Mouse (Mus musculus): Measurements from ENCODE around the gene BC049715. TPM values are rescaled to one million over a fixed set of nuclear protein-coding genes. Genes with fewer than 3 reads are reported as not detected.
A peak's percentile ranks its signal among the peaks of the same experiment; 100 is the strongest.

BC049715 gene
- total RNA-seq, 1 experiment from 2014 or later = 6.3 TPM

DNA sequence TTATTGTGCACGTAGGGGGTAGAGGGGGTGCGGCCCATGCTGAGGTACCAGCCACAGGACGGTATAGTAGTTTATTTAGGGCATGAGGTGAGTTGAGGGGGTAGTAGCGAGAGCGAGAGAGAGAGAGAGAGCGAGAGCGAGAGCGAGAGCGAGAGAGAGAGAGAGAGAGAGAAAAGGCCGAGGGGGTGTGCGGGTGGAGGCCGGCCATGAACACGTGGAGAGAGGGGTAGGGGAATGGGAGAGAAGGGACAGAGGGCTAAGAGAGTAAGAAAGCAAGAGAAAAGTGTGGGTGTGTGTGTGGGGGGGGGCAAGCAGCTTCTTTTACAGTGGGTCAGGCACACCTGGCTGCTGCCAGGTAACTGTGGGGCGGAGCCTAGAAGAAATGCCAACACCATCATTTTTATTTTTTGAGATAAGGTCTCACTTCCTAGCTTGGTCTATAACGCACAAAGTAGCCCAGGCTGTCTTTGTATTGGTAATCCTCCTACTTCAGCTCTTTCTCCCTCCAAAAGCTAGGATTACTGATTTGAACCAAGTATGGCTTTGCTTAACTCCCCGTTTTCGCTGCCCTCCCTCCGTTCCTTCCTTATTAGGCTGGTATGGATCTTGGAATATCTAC lies 19.9 kb upstream of the BC049715 start:
- no peak for ATAC-seq (ENCODE audit: extremely low read depth, insufficient number of reproducible peaks, low FRiP score, poor library complexity, severe bottlenecking)

GRCm38 (mm10) chr6:136808014-136808417 lies 19.4 kb upstream of the BC049715 start, which contains the start of gene H2afj:
Gene H2afj, plus strand, starts transcription at chr6:136808244.
- ATAC-seq (ENCODE audit: extremely low read depth, insufficient number of reproducible peaks, low FRiP score, poor library complexity, severe bottlenecking) = peak; percentile 78

DNA sequence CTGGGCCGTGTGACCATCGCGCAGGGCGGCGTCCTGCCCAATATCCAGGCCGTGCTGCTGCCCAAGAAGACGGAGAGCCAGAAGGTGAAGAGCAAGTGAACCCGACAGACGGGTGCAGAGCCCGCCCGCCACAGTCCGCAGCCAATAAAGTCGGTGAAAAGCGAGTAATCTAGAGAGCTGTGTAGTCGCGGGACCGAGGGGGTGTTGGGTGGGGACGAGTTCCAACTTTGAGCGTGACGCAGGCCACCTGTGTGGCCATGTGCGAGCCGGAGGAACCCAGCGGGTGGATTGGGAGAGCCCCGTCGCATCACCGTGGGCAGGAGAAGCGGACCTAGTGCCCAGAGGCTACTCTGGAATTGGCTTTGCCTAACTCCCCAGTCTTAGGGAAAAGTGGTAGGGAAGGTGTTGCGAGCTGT lies 18.8 kb upstream of the BC049715 start:
- ATAC-seq (ENCODE audit: extremely low read depth, insufficient number of reproducible peaks, low FRiP score, poor library complexity, severe bottlenecking) = no peak

DNA sequence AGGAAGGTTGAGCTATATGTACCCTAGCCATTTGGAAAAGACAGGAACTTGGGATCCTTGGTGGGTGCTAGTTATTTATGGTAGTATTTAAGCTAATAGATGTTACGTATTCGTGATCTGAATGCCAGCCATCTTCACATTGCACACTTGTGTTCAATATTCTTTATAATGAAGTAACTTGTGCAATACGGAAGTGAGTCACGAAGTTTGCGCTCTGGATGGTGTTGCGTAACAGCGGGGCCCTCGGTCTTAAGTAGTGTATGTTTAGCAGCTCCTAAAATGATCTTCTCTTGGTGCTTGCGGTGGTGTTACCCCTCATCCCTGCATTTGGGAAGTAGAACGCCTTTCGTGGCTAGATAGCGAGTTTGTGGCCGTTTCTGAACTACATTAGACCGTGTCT lies 18.3 kb upstream of the BC049715 start:
- ATAC-seq (ENCODE audit: extremely low read depth, insufficient number of reproducible peaks, low FRiP score, poor library complexity, severe bottlenecking) = peak; percentile 51

GRCm38 (mm10) chr6:136809673-136810072 lies 17.8 kb upstream of the BC049715 start:
- ATAC-seq (ENCODE audit: extremely low read depth, insufficient number of reproducible peaks, low FRiP score, poor library complexity, severe bottlenecking) = no peak

- ATAC-seq (ENCODE audit: extremely low read depth, insufficient number of reproducible peaks, low FRiP score, poor library complexity, severe bottlenecking) = no peak
These were observed 16.2 kb upstream of the BC049715 start for GRCm38 (mm10) chr6:136811196-136811595.

GRCm38 (mm10) chr6:136813117-136813516 lies 14.3 kb upstream of the BC049715 start:
- no peak for ATAC-seq (ENCODE audit: extremely low read depth, insufficient number of reproducible peaks, low FRiP score, poor library complexity, severe bottlenecking)

DNA sequence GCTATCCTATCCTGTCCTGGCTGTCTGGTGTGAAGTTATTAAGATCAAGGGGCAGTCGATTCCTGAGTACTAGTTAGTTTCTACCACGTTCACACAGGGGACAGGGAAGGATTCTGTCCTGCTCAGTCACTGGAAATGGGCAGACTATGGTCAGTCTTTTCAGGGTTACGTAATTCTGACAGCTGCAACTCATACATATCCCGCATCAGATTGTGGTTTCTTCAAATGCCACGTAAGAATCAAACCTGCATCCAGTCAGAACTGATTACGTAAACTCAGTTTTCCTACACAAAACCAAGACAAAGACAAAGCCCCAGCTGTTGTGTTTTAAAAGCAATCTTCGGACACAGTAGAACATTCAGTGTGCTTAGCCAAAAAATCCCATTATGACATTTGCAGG lies 12.0 kb upstream of the BC049715 start:
- no peak for ATAC-seq (ENCODE audit: extremely low read depth, insufficient number of reproducible peaks, low FRiP score, poor library complexity, severe bottlenecking)

GRCm38 (mm10) chr6:136816826-136817225 lies 10.6 kb upstream of the BC049715 start:
- ATAC-seq (ENCODE audit: extremely low read depth, insufficient number of reproducible peaks, low FRiP score, poor library complexity, severe bottlenecking) = no peak

DNA sequence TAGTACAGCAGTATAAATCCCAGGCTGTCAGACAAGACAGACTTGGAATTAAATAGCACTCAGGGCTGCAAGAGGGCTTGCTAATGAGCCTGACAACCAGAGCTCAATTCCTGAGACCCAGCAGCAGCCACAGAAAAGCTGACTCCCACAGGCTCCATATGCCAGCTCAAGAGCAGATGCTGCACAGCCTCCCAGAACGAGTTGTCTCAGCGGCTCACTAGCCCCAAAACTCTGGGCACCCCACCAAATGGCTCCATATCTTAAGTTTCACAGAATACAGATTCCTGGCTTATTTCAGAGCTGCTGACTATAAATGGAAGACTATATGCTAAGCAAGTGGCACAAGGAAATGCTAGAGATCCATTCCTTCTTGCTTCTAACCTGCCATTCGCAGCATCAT lies 9.9 kb upstream of the BC049715 start:
- ATAC-seq (ENCODE audit: extremely low read depth, insufficient number of reproducible peaks, low FRiP score, poor library complexity, severe bottlenecking) = no peak

GRCm38 (mm10) chr6:136820381-136820780 lies 7.0 kb upstream of the BC049715 start:
- ATAC-seq (ENCODE audit: extremely low read depth, insufficient number of reproducible peaks, low FRiP score, poor library complexity, severe bottlenecking) = no peak

- ATAC-seq (ENCODE audit: extremely low read depth, insufficient number of reproducible peaks, low FRiP score, poor library complexity, severe bottlenecking) = no peak
These were observed 6.3 kb upstream of the BC049715 start for GRCm38 (mm10) chr6:136821086-136821485.

GRCm38 (mm10) chr6:136824987-136825386 lies 2.4 kb upstream of the BC049715 start:
- no peak for ATAC-seq (ENCODE audit: extremely low read depth, insufficient number of reproducible peaks, low FRiP score, poor library complexity, severe bottlenecking)

GRCm38 (mm10) chr6:136827116-136827515 lies 310 bp upstream of the BC049715 start:
- ATAC-seq (ENCODE audit: extremely low read depth, insufficient number of reproducible peaks, low FRiP score, poor library complexity, severe bottlenecking) = no peak

- peak; percentile 98 for ATAC-seq (ENCODE audit: extremely low read depth, insufficient number of reproducible peaks, low FRiP score, poor library complexity, severe bottlenecking)
These were observed 595 bp downstream of the BC049715 start, which contains the start of gene Wbp11 for GRCm38 (mm10) chr6:136827881-136828561. Gene Wbp11, minus strand, starts transcription at chr6:136828233.

DNA sequence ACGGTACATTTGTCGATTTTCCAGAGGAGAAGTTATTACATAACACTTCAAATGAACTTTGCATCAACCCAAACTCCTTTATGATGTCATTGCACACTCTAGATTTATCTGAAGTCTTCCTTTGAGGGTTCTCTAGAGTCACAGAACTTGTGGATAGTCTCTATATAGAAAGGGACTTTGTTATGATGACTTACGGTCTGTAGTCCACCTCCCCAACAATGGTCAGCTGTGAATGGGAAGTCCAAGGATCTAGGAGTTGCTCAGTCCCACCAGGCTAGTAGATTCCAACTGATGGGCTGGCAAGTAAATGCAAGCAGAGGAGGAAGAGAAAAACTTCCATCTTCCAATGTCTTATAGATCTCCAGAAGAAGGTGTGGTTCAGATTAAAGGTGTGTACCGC lies 1.3 kb downstream of the BC049715 start:
- ATAC-seq (ENCODE audit: extremely low read depth, insufficient number of reproducible peaks, low FRiP score, poor library complexity, severe bottlenecking) = no peak

DNA sequence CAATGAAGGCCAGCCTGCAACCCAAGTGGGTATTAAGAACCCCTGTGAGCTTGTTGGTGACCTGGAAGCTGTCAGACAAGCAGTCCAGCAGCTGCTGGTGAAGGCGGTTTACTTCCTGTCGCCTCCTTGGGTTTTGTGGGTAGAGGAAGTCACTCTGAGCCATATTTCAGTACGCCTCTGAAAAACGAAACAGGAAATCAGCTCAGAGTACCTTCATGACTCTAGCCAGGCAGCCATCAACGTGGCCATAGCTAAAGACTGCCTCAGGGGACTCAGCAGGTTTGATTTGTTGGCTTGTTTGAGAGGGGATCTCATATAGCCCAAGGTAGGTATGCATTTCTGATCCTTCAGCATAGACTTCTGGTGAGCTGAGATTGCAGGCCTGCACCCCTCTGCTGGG lies 4.3 kb downstream of the BC049715 start:
- ATAC-seq (ENCODE audit: extremely low read depth, insufficient number of reproducible peaks, low FRiP score, poor library complexity, severe bottlenecking) = no peak

GRCm38 (mm10) chr6:136835352-136835751 lies 7.9 kb downstream of the BC049715 start, which contains the start of gene Smco3:
Gene Smco3, minus strand, starts transcription at chr6:136835452.
- ATAC-seq (ENCODE audit: extremely low read depth, insufficient number of reproducible peaks, low FRiP score, poor library complexity, severe bottlenecking) = no peak

- no peak for ATAC-seq (ENCODE audit: extremely low read depth, insufficient number of reproducible peaks, low FRiP score, poor library complexity, severe bottlenecking)
These were observed 9.9 kb downstream of the BC049715 start for GRCm38 (mm10) chr6:136837323-136837722.

DNA sequence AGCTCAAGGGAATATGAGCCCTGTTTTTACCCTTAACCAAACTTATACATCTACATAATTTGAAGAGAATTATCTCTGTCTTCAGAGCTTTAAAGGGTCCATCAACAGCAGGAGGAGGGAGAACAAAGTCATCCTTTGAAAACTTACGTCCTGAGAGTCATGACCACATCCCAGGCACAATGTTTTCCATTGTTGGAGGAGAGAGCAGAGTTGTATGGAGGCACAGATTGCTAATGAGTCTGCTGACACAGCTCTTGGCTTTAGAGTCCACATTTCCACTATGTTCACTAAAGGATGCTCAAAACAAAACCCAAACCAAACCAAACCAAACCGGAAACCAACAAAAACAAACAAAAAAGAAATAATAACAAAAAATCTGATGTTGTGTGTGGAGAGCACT lies 17.5 kb downstream of the BC049715 start:
- ATAC-seq (ENCODE audit: extremely low read depth, insufficient number of reproducible peaks, low FRiP score, poor library complexity, severe bottlenecking) = no peak
